Mouse (Mus musculus): ENCODE measurements around the gene Cdhr4.
A peak's percentile ranks its signal among the peaks of the same experiment; 100 is the strongest.

Gene Cdhr4

GRCm38 (mm10) chr9:107992197-107992596 lies at the start of gene Cdhr4:
TSS of gene Cdhr4 (plus strand) at chr9:107992497.
- DNase-seq (ENCODE audit: low spot score in 2 of 2), result no peak

- DNase-seq (ENCODE audit: low spot score in 2 of 2), result no peak
These were observed 44.8 kb upstream of the Cdhr4 start for GRCm38 (mm10) chr9:107947241-107948194.

- no peak for DNase-seq (ENCODE audit: low spot score in 2 of 2)
These were observed 42.9 kb upstream of the Cdhr4 start for GRCm38 (mm10) chr9:107949184-107949921.

- DNase-seq (ENCODE audit: low spot score in 2 of 2), result no peak
These were observed 42.4 kb upstream of the Cdhr4 start, which contains the start of gene Traip for GRCm38 (mm10) chr9:107949922-107950235. TSS of gene Traip (plus strand) at chr9:107950136.

- peak; percentile 85 for DNase-seq (ENCODE audit: low spot score in 2 of 2)
These were observed 41.6 kb upstream of the Cdhr4 start for GRCm38 (mm10) chr9:107950460-107951355.

- DNase-seq (ENCODE audit: low spot score in 2 of 2), result no peak
These were observed 36.5 kb upstream of the Cdhr4 start for GRCm38 (mm10) chr9:107955613-107956289.

GRCm38 (mm10) chr9:107957141-107957540 lies 35.2 kb upstream of the Cdhr4 start:
- DNase-seq (ENCODE audit: low spot score in 2 of 2), result no peak

- no peak for DNase-seq (ENCODE audit: low spot score in 2 of 2)
These were observed 32.4 kb upstream of the Cdhr4 start for GRCm38 (mm10) chr9:107959896-107960295.

GRCm38 (mm10) chr9:107960928-107961327 lies 31.4 kb upstream of the Cdhr4 start:
- no peak for DNase-seq (ENCODE audit: low spot score in 2 of 2)

GRCm38 (mm10) chr9:107961351-107961762 lies 30.9 kb upstream of the Cdhr4 start:
- no peak for DNase-seq (ENCODE audit: low spot score in 2 of 2)

GRCm38 (mm10) chr9:107961881-107962280 lies 30.4 kb upstream of the Cdhr4 start:
- no peak for DNase-seq (ENCODE audit: low spot score in 2 of 2)

GRCm38 (mm10) chr9:107962916-107963315 lies 29.4 kb upstream of the Cdhr4 start:
- DNase-seq (ENCODE audit: low spot score in 2 of 2), result no peak

GRCm38 (mm10) chr9:107963700-107964099 lies 28.6 kb upstream of the Cdhr4 start:
- peak; percentile 44 to 72 for DNase-seq (ENCODE audit: low spot score in 2 of 2)

GRCm38 (mm10) chr9:107964681-107965080 lies 27.6 kb upstream of the Cdhr4 start:
- no peak for DNase-seq (ENCODE audit: low spot score in 2 of 2)

GRCm38 (mm10) chr9:107966676-107967075 lies 25.6 kb upstream of the Cdhr4 start:
- no peak for DNase-seq (ENCODE audit: low spot score in 2 of 2)

GRCm38 (mm10) chr9:107967437-107967836 lies 24.9 kb upstream of the Cdhr4 start:
- no peak for DNase-seq (ENCODE audit: low spot score in 2 of 2)

GRCm38 (mm10) chr9:107968531-107968930 lies 23.8 kb upstream of the Cdhr4 start:
- no peak for DNase-seq (ENCODE audit: low spot score in 2 of 2)

- no peak for DNase-seq (ENCODE audit: low spot score in 2 of 2)
These were observed 22.0 kb upstream of the Cdhr4 start for GRCm38 (mm10) chr9:107970311-107970710.

GRCm38 (mm10) chr9:107971690-107972541 lies 20.4 kb upstream of the Cdhr4 start:
- DNase-seq (ENCODE audit: low spot score in 2 of 2), result no peak

GRCm38 (mm10) chr9:107974491-107975171 lies 17.7 kb upstream of the Cdhr4 start:
- no peak for DNase-seq (ENCODE audit: low spot score in 2 of 2)

Data from urinary bladder, adult 18-20 months (tissue).